Mouse (Mus musculus): ENCODE measurements around the gene Gm9508. TPM values are rescaled to one million over a fixed set of nuclear protein-coding genes. Genes with fewer than 3 reads are reported as not detected.

Gm9508 gene
- not detected for total RNA-seq (2023)

GRCm38 (mm10) chr10:77697133-77697532 is at the start of gene Gm9508:
Gene Gm9508, minus strand, starts transcription at chr10:77697233.

DNA sequence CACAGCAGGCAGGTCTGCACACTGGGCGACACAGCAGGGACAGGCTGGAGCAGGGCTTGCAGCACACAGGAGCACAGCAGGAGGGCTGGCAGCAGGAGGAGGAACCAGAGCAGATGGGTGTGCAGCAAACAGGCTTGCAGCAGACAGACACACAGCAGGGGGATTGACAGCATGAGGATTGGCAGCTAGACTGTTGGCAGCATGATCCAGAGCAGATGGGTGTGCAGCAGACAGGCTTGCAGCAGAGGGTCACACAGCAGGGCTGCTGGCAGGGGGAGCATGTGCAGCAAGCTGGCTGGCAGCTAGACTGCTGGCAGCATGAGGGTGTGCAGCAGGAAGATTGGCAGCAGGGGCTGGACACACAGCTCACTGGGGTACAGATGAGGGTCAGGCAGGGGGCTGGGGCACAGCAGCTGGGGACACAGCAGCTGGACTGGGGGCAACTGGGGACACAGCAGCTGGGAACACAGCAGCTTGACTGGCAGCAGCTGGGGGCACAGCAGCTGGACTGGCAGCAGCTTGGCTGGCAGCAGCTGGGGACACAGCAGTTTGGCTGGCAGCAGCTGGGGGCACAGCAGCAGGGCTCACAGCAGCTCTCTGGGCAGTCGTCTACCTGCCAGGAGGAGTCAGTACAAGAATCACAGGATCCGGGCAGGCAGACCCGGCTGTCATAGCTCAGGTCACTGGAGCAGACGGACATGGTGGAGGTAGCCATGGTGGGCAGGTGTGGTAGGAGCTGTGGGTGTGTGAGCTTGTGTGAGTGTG is 45.1 kb upstream of the Gm9508 start, which contains the start of gene Gm18596:
TSS of gene Gm18596 (minus strand) at position 715 of the 765 bp plus-strand sequence.

DNA sequence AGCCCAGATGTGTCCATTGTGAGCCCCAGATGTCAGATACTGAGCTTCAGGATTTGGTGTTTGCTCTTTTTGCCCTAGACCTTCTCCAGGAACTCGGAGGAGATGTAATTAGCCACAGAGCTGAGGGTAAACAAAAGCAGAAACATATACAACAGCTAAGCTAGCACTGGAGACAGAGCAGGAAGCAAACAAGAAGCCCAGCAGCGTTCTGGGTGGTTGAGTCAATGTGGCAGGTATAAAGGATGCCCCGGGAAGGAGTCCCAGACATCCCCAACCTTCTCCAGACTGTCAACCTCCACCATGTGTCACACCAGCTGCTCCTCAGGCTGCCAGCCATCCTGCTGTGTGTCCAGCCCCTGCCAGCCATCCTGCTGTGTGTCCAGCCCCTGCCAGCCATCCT is 29.2 kb upstream of the Gm9508 start, which contains the start of gene Gm10100:
TSS of gene Gm10100 (plus strand) at position 301 of the 400 bp plus-strand sequence.

GRCm38 (mm10) chr10:77720299-77720698 is 23.3 kb upstream of the Gm9508 start, which contains the start of gene Krtap12-1:
Gene Krtap12-1, plus strand, starts transcription at chr10:77720599.

GRCm38 (mm10) chr10:77715507-77715906 is 18.5 kb upstream of the Gm9508 start, which contains the start of gene Gm10142:
Gene Gm10142, plus strand, starts transcription at chr10:77715807.

GRCm38 (mm10) chr10:77711157-77711556 is 14.1 kb upstream of the Gm9508 start, which contains the start of gene Gm10024:
Gene Gm10024, plus strand, starts transcription at chr10:77711457.

DNA sequence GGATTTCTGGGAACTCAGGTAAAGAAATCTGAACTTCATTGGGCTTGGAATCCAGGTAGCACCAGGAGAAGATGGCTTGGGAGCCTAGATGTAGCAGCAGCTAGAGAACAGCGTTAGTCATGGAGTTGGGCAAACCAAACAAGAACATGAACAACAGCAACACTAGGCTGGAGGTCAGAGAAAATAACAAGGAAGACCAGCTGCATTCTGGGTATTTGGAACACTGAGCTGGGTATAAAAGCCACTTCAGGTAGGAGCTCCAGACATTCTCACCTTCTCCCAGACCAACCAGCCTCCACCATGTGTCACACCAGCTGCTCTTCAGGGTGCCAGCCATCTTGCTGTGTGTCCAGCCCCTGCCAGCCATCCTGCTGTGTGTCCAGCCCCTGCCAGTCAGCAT is 9.3 kb upstream of the Gm9508 start, which contains the start of gene Gm10272:
TSS of gene Gm10272 (plus strand) at position 301 of the 400 bp plus-strand sequence.

DNA sequence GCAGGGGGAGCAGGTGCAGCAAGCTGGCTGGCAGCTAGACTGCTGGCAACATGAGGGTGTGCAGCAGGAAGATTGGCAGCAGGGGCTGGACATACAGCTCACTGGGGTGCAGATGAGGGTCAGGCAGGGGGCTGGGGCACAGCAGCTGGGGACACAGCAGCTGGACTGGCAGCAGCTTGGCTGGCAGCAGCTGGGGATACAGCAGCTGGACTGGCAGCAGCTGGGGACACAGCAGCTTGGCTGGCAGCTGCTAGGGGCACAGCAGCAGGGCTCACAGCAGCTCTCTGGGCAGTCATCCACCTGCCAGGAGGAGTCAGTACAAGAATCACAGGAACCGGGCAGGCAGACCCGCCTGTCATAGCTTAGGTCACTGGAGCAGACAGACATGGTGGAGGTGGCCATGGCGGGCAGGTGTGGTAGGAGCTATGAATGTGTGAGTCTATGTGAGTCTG is 6.7 kb downstream of the Gm9508 start, which contains the start of gene Gm19402:
TSS of gene Gm19402 (minus strand) at position 402 of the 452 bp plus-strand sequence.

DNA sequence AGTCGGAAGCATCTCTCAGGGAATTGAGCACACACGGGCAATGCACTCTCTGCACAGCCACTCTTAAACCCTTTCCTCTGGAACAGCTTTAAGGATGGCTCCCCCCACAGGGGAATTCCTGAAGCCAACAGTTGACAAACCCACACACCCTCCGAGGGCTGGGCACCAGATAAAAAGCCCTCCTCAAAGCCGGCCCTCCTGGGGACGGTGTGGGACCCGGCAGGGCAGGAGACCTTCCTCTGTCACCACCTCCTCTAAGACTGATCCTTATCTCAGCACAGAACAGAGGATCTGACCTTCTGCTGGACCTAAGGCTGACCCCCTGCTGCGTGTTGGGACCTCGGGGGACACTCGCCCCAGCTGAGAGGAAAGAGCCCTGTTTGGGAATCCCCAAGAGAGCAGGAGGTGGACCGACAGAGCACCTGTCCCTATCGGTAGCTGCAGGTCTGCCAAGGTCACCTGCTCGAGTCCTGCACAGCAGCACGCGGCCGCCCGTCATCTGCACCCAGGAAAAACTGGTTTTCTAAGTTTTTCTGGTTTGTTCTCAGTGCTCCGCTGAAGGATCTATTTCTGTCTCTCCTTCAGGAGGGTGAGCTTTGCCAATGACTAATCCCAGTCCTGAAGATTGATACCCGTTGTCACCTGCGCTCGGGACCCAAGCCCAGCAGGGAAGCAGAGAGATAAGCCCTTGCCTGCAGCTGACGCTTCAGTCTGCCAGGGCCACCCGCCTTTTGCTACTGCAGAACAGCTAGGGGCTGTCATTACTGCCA is 11.0 kb downstream of the Gm9508 start, which contains the start of gene Tspear:
TSS of gene Tspear (plus strand) at position 675 of the 770 bp plus-strand sequence.

Other genes starting within 250 kb of the Gm9508 start
- gene Fam207a, start 181.4 kb downstream of the Gm9508 start, total RNA-seq (2023), result 23.1 TPM
- 225 TPM for gene Itgb2, start 167.0 kb downstream of the Gm9508 start, total RNA-seq (2023)
- gene Pttg1ip, start 115.5 kb downstream of the Gm9508 start, total RNA-seq (2023), result 100 TPM
- gene Sumo3, start 91.1 kb downstream of the Gm9508 start, total RNA-seq (2023), result 67.6 TPM
- gene Gm49325, start 91.0 kb downstream of the Gm9508 start, total RNA-seq (2023), result not detected
- gene Ube2g2, start 75.0 kb downstream of the Gm9508 start, total RNA-seq (2023), result 34.7 TPM
- 0.64 TPM for gene Tspear, start 10.7 kb downstream of the Gm9508 start, total RNA-seq (2023)
- not detected for gene Gm19402, start 6.5 kb downstream of the Gm9508 start, total RNA-seq (2023)
- gene Gm10272, start 9.4 kb upstream of the Gm9508 start, total RNA-seq (2023), result not detected
- gene Gm10024, start 14.2 kb upstream of the Gm9508 start, total RNA-seq (2023), result not detected
- not detected for gene Gm10142, start 18.6 kb upstream of the Gm9508 start, total RNA-seq (2023)
- not detected for gene Krtap12-1, start 23.4 kb upstream of the Gm9508 start, total RNA-seq (2023)
- not detected for gene Gm10100, start 29.3 kb upstream of the Gm9508 start, total RNA-seq (2023)
- gene Gm18596, start 45.4 kb upstream of the Gm9508 start, total RNA-seq (2023), result not detected
- not detected for gene Gm9736, start 54.1 kb upstream of the Gm9508 start, total RNA-seq (2023)
- not detected for gene Gm3233, start 62.4 kb upstream of the Gm9508 start, total RNA-seq (2023)
- gene Gm3238, start 74.1 kb upstream of the Gm9508 start, total RNA-seq (2023), result not detected
- gene Gm7138, start 79.7 kb upstream of the Gm9508 start, total RNA-seq (2023), result not detected
- gene Gm3250, start 85.3 kb upstream of the Gm9508 start, total RNA-seq (2023), result not detected
- not detected for gene Gm7137, start 91.0 kb upstream of the Gm9508 start, total RNA-seq (2023)
- gene Gm9639, start 97.8 kb upstream of the Gm9508 start, total RNA-seq (2023), result not detected
- gene Gm19668, start 101.9 kb upstream of the Gm9508 start, total RNA-seq (2023), result not detected
- not detected for gene Gm9507, start 114.6 kb upstream of the Gm9508 start, total RNA-seq (2023)
- gene Gm2696, start 117.4 kb upstream of the Gm9508 start, total RNA-seq (2023), result not detected
- not detected for gene Krtap10-4, start 129.9 kb upstream of the Gm9508 start, total RNA-seq (2023)
- gene Krtap10-10, start 138.7 kb upstream of the Gm9508 start, total RNA-seq (2023), result not detected
- not detected for gene Gm36176, start 149.6 kb upstream of the Gm9508 start, total RNA-seq (2023)
- not detected for gene Gm10318, start 155.6 kb upstream of the Gm9508 start, total RNA-seq (2023)
- not detected for gene Gm3285, start 164.7 kb upstream of the Gm9508 start, total RNA-seq (2023)
- not detected for gene Lrrc3, start 205.3 kb upstream of the Gm9508 start, total RNA-seq (2023)